Mouse (Mus musculus) heart, adult 2 months (tissue): Measurements from ENCODE around the gene Gabbr2. TPM values are rescaled to one million over a fixed set of nuclear protein-coding genes. Genes with fewer than 3 reads are reported as not detected.

Experiments
- DNase-seq, 2 experiments: peaks; one replicate each; pipeline ENCODE4 v3.0.0; 2021
- H3K27ac ChIP-seq: fragments of 200-600 bp; 2 replicates; pipeline ENCODE4 v1.8.1; 2022
- H3K27me3 ChIP-seq: fragments of 200-500 bp; 2 replicates; pipeline ENCODE4 v1.6.1; 2012; ENCODE audit warnings: mild to moderate bottlenecking, low read length, inconsistent platforms, mixed read lengths; ENCODE audit not compliant: control insufficient read depth, insufficient read depth
- H3K36me3 ChIP-seq: fragments of 200-500 bp; 2 replicates; pipeline ENCODE4 v1.6.1; 2012; ENCODE audit warnings: low read length, inconsistent platforms; ENCODE audit not compliant: control insufficient read depth, insufficient read depth
- H3K4me1 ChIP-seq: fragments of 200-500 bp; 2 replicates; pipeline ENCODE4 v1.6.1; 2011; ENCODE audit warnings: low read length; ENCODE audit not compliant: control insufficient read depth, insufficient read depth
- H3K4me3 ChIP-seq: fragments of 200-600 bp; 2 replicates; pipeline ENCODE4 v1.8.1; 2022
- H3K79me2 ChIP-seq: fragments of 200-500 bp; replicated peaks from 2 replicates; pipeline ENCODE4 v1.6.1; 2012; ENCODE audit warnings: mild to moderate bottlenecking, inconsistent platforms, low read length, moderate library complexity, mixed read lengths; ENCODE audit not compliant: control insufficient read depth, insufficient read depth
- H3K9ac ChIP-seq: fragments of 200-500 bp; 2 replicates; pipeline ENCODE4 v1.6.1; 2012; ENCODE audit warnings: low read depth, mild to moderate bottlenecking, control low read depth, inconsistent platforms, low read length, mixed read lengths
- CTCF ChIP-seq: fragments of 200-600 bp; IDR thresholded peaks from 2 replicates; pipeline ENCODE4 v1.8.1; 2022; ENCODE audit warnings: antibody characterized with exemption, mild to moderate bottlenecking, moderate library complexity
- EP300 ChIP-seq: fragments of 200-500 bp; IDR thresholded peaks from 2 replicates; pipeline ENCODE4 v1.6.1; 2011; ENCODE audit warnings: low read depth, low read length, control low read depth; ENCODE audit not compliant: insufficient read depth
- POLR2A ChIP-seq: fragments of 200-500 bp; IDR thresholded peaks from 2 replicates; pipeline ENCODE4 v1.6.1; 2011; ENCODE audit warnings: mild to moderate bottlenecking, low read depth, low read length, control low read depth; ENCODE audit not compliant: insufficient read depth
- WGBS: fragments of 180-500 bp; shearing (Covaris S2); methylation state at CpG from one replicate; pipeline ENCODE4 v1.1.7; 2018; 5-methylcytosine and 5-hydroxymethylcytosine counted together
- intact Hi-C: fragments of 180-260 bp; cut with DNase I; formaldehyde crosslinking; loops from one replicate; pipeline ENCODE4 v1.15.1; 2025
- polyA plus RNA-seq: library from polyadenylated mRNA; depleted of rRNA; stranded (reverse); fragments of >200 nt; gene quantifications from 2 replicates; pipeline ENCODE4 v1.2.3, GENCODE M21; 2012
- total RNA-seq, 2 experiments: library from RNA; stranded (reverse); gene quantifications; 2 replicates each; pipeline ENCODE4 v1.2.3; 2021

The Gabbr2 gene
- total and polyA plus RNA-seq, 3 experiments = 0.09 to 0.18 TPM; not detected in 1

- Histone ChIP-seq H3K36me3 (no peaks in the 10 kb centered on the region), H3K27me3 (no peaks in the 10 kb centered on the region), H3K27ac (no peak overlapping the region), H3K4me3 (no peak overlapping the region), H3K9ac (no peak overlapping the region), H3K79me2 (no peaks in the 10 kb centered on the region), H3K4me1 (no peaks in the 10 kb centered on the region)
- TF ChIP-seq EP300 (no peak), CTCF (no peak), POLR2A (no peak)
- no peak for DNase-seq
- intact Hi-C loops = no loop called here
Observed at GRCm38 (mm10) chr4:46847745-46848144, 143.9 kb downstream of the Gabbr2 start.

GRCm38 (mm10) chr4:46846396-46846795 is 145.3 kb downstream of the Gabbr2 start:
- H3K79me2 ChIP-seq = no peaks in the 10 kb centered on the region
- no peak overlapping the region for H3K4me3 ChIP-seq
- no peaks in the 10 kb centered on the region for H3K27me3 ChIP-seq
- intact Hi-C loops = no loop called here
- TF ChIP-seq EP300 (no peak), POLR2A (no peak), CTCF (no peak)
- 90% methylated on average over 10 of the region's 10 CpGs for WGBS
- DNase-seq = no peak
- H3K36me3 ChIP-seq = no peaks in the 10 kb centered on the region
- no peak overlapping the region for H3K9ac ChIP-seq
- H3K27ac ChIP-seq = no peak overlapping the region
- H3K4me1 ChIP-seq = no peaks in the 10 kb centered on the region

GRCm38 (mm10) chr4:46844982-46845643 is 146.6 kb downstream of the Gabbr2 start:
- Histone ChIP-seq H3K27ac (no peak overlapping the region), H3K4me1 (no peaks in the 10 kb centered on the region), H3K4me3 (no peak overlapping the region), H3K9ac (no peak overlapping the region), H3K27me3 (no peaks in the 10 kb centered on the region), H3K79me2 (no peaks in the 10 kb centered on the region), H3K36me3 (no peaks in the 10 kb centered on the region)
- intact Hi-C loops = no loop called here
- no peak for DNase-seq
- WGBS = 58% methylated on average over 6 of the region's 6 CpGs
- TF ChIP-seq POLR2A (no peak), CTCF (no peak), EP300 (no peak)

- no peaks in the 10 kb centered on the region for H3K4me1 ChIP-seq
- H3K4me3 ChIP-seq = no peak overlapping the region
- DNase-seq = no peak
- H3K27me3 ChIP-seq = no peaks in the 10 kb centered on the region
- no peaks in the 10 kb centered on the region for H3K36me3 ChIP-seq
- WGBS = 86% methylated on average over 5 of the region's 5 CpGs
- H3K79me2 ChIP-seq = no peaks in the 10 kb centered on the region
- intact Hi-C loops = no loop called here
- no peak overlapping the region for H3K9ac ChIP-seq
- H3K27ac ChIP-seq = no peak overlapping the region
- TF ChIP-seq CTCF (no peak), EP300 (no peak), POLR2A (no peak)
Observed at GRCm38 (mm10) chr4:46844567-46844966, 147.1 kb downstream of the Gabbr2 start.

- Histone ChIP-seq H3K36me3 (no peaks in the 10 kb centered on the region), H3K4me1 (no peaks in the 10 kb centered on the region), H3K9ac (no peak overlapping the region), H3K79me2 (no peaks in the 10 kb centered on the region), H3K4me3 (no peak overlapping the region), H3K27ac (no peak overlapping the region), H3K27me3 (no peaks in the 10 kb centered on the region)
- no peak for DNase-seq
- intact Hi-C loops = no loop called here
- 93% methylated on average over 7 of the region's 7 CpGs for WGBS
- TF ChIP-seq EP300 = no peak
- TF ChIP-seq CTCF = no peak
- TF ChIP-seq POLR2A = no peak
Observed at GRCm38 (mm10) chr4:46842596-46842995, 149.1 kb downstream of the Gabbr2 start.

GRCm38 (mm10) chr4:46840146-46840545 is 151.5 kb downstream of the Gabbr2 start:
- Histone ChIP-seq H3K4me1 (no peaks in the 10 kb centered on the region), H3K79me2 (no peaks in the 10 kb centered on the region), H3K36me3 (no peaks in the 10 kb centered on the region), H3K9ac (no peak overlapping the region), H3K27ac (no peak overlapping the region), H3K4me3 (no peak overlapping the region), H3K27me3 (no peaks in the 10 kb centered on the region)
- 77% methylated on average over 6 of the region's 6 CpGs for WGBS
- no peak for DNase-seq
- intact Hi-C loops = no loop called here
- TF ChIP-seq CTCF (no peak), EP300 (no peak), POLR2A (no peak)
